Mouse (Mus musculus) heart, adult 2 months (tissue): ENCODE measurements around the gene Nlrp1a. TPM values are rescaled to one million over a fixed set of nuclear protein-coding genes. Genes with fewer than 3 reads are reported as not detected.

Source experiments
- DNase-seq, 2 experiments: peaks; one replicate each; pipeline ENCODE4 v3.0.0; 2021
- H3K27ac ChIP-seq: fragments of 200-600 bp; 2 replicates; pipeline ENCODE4 v1.8.1; 2022
- H3K27me3 ChIP-seq: fragments of 200-500 bp; 2 replicates; pipeline ENCODE4 v1.6.1; 2012; ENCODE audit warnings: mild to moderate bottlenecking, low read length, inconsistent platforms, mixed read lengths; ENCODE audit not compliant: control insufficient read depth, insufficient read depth
- H3K36me3 ChIP-seq: fragments of 200-500 bp; 2 replicates; pipeline ENCODE4 v1.6.1; 2012; ENCODE audit warnings: low read length, inconsistent platforms; ENCODE audit not compliant: control insufficient read depth, insufficient read depth
- H3K4me1 ChIP-seq: fragments of 200-500 bp; 2 replicates; pipeline ENCODE4 v1.6.1; 2011; ENCODE audit warnings: low read length; ENCODE audit not compliant: control insufficient read depth, insufficient read depth
- H3K4me3 ChIP-seq: fragments of 200-600 bp; 2 replicates; pipeline ENCODE4 v1.8.1; 2022
- H3K79me2 ChIP-seq: fragments of 200-500 bp; replicated peaks from 2 replicates; pipeline ENCODE4 v1.6.1; 2012; ENCODE audit warnings: mild to moderate bottlenecking, inconsistent platforms, low read length, moderate library complexity, mixed read lengths; ENCODE audit not compliant: control insufficient read depth, insufficient read depth
- H3K9ac ChIP-seq: fragments of 200-500 bp; 2 replicates; pipeline ENCODE4 v1.6.1; 2012; ENCODE audit warnings: low read depth, mild to moderate bottlenecking, control low read depth, inconsistent platforms, low read length, mixed read lengths
- CTCF ChIP-seq: fragments of 200-600 bp; IDR thresholded peaks from 2 replicates; pipeline ENCODE4 v1.8.1; 2022; ENCODE audit warnings: antibody characterized with exemption, mild to moderate bottlenecking, moderate library complexity
- EP300 ChIP-seq: fragments of 200-500 bp; IDR thresholded peaks from 2 replicates; pipeline ENCODE4 v1.6.1; 2011; ENCODE audit warnings: low read depth, low read length, control low read depth; ENCODE audit not compliant: insufficient read depth
- POLR2A ChIP-seq: fragments of 200-500 bp; IDR thresholded peaks from 2 replicates; pipeline ENCODE4 v1.6.1; 2011; ENCODE audit warnings: mild to moderate bottlenecking, low read depth, low read length, control low read depth; ENCODE audit not compliant: insufficient read depth
- WGBS: fragments of 180-500 bp; shearing (Covaris S2); methylation state at CpG from one replicate; pipeline ENCODE4 v1.1.7; 2018; 5-methylcytosine and 5-hydroxymethylcytosine counted together
- intact Hi-C: fragments of 180-260 bp; cut with DNase I; formaldehyde crosslinking; loops from one replicate; pipeline ENCODE4 v1.15.1; 2025
- long read RNA-seq: library from polyadenylated mRNA; stranded (forward); transcript quantifications from one replicate; pipeline ENCODE4 v2.0.0, GENCODE M21; 2021
- polyA plus RNA-seq: library from polyadenylated mRNA; depleted of rRNA; stranded (reverse); fragments of >200 nt; gene quantifications from 2 replicates; pipeline ENCODE4 v1.2.3, GENCODE M21; 2012; rRNA removed
- total RNA-seq, 2 experiments: library from RNA; stranded (reverse); gene quantifications; 2 replicates each; pipeline ENCODE4 v1.2.3; 2021

The Nlrp1a gene
- total RNA-seq: 1 to 10 TPM; 1.1 to 1.2 TPM
- polyA plus RNA-seq: 0.04 TPM in 1 of 2 replicates, not detected in the other
- long read RNA-seq, partial matches to known transcripts: 0 of 3 reads
- long read RNA-seq, other reads (novel, unspliced or antisense): 3 of 3 reads

DNA sequence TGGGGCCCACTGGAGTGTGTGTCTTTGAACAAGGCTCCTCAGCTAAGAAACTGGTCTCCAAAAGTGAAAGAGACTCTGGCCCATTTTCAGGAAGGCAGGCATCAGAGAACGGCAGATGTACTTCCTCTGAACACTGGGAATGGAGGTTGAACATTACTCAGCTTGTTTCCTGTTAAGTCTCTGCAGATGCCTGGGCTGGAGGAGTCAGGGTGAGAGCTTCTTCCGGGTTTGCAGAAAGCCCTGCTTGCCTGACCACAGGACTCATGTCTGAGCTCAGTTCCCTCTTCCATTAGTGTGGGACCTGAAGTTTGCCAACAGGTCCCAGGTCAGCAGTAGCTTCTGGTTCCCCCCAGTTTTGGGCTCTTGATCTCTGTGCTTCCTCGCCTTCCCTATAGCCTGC, at the start of gene Nlrp1a:
Nlrp1a (minus strand) TSS at position 44 of the 400 bp plus-strand sequence.
- H3K4me3 ChIP-seq: peak within 1 kb of the TSS; percentile 6; the same call in 1 of the 2 replicates
- no peak within 1 kb of the TSS for H3K9ac ChIP-seq
- H3K4me1 ChIP-seq: no peaks in the 10 kb centered on the region
- DNase-seq: peak in 1 of 2 experiments; percentile 15
- intact Hi-C loops: loop anchor here (10.0 kb wide), 1 partner anchor 120 kb away; no protein-coding TSS in a partner anchor
- H3K27ac ChIP-seq: peak within 1 kb of the TSS; percentile 73
- no peaks in the 10 kb centered on the region for H3K79me2 ChIP-seq
- no peaks in the 10 kb centered on the region for H3K27me3 ChIP-seq
- no peaks in the 10 kb centered on the region for H3K36me3 ChIP-seq
- TF ChIP-seq POLR2A (no peak), EP300 (no peak), CTCF (no peak)
- WGBS: 38% methylated on average over 3 of the region's 3 CpGs

DNA sequence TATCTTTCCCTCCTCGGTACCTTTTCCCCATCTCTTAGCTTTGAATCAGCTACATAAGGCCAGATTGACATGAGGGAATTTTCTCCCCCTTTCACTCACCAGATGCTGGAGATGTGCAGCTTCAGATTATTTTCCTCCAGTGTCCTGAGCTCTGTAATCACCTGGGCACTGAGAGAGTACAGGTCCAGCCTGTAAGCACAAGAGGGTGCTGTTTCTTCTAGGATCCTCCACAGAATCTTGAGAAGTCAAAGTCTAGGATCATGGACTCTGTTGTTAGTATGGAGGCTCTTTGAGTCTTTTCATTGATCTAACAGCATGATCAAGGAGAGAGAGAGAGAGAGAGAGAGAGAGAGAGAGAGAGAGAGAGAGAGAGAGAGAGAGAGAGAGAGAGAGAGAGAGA, 25.1 kb upstream of the Nlrp1a start:
- 62% methylated on average over 1 of the region's 1 CpGs for WGBS
- TF ChIP-seq EP300: no peak
- TF ChIP-seq POLR2A: no peak
- no peak for TF ChIP-seq CTCF
- Histone ChIP-seq H3K36me3 (no peaks in the 10 kb centered on the region), H3K27ac (no peak overlapping the region), H3K27me3 (no peaks in the 10 kb centered on the region), H3K79me2 (no peaks in the 10 kb centered on the region), H3K4me1 (no peaks in the 10 kb centered on the region), H3K9ac (no peak overlapping the region), H3K4me3 (no peak overlapping the region)
- no peak for DNase-seq
- intact Hi-C loops: no loop called here

DNA sequence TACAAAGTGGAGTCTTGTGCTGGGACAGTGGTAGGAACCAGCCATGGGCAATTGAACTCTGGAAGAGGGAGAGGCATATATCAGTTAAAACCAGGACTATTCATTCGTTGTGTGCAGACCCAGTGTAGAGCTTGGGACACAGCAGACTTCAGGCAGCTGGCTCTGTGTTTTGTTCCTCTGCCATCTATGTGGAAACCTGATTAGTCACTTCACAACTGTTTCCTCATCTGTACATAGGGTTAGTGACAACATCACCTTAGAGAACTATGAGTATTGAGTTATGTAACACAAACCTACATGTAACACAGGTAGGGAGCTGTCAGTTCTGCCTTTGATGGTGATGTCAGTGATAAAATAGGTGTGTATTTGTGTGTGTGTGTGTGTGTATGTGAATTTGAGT, 19.6 kb upstream of the Nlrp1a start:
- Histone ChIP-seq H3K27me3 (no peaks in the 10 kb centered on the region), H3K9ac (no peak overlapping the region), H3K79me2 (no peaks in the 10 kb centered on the region), H3K4me1 (no peaks in the 10 kb centered on the region), H3K4me3 (no peak overlapping the region), H3K36me3 (no peaks in the 10 kb centered on the region), H3K27ac (no peak overlapping the region)
- TF ChIP-seq POLR2A: no peak
- TF ChIP-seq CTCF: no peak
- TF ChIP-seq EP300: no peak
- WGBS: 48% methylated on average over 1 of the region's 1 CpGs
- no peak for DNase-seq
- intact Hi-C loops: no loop called here

DNA sequence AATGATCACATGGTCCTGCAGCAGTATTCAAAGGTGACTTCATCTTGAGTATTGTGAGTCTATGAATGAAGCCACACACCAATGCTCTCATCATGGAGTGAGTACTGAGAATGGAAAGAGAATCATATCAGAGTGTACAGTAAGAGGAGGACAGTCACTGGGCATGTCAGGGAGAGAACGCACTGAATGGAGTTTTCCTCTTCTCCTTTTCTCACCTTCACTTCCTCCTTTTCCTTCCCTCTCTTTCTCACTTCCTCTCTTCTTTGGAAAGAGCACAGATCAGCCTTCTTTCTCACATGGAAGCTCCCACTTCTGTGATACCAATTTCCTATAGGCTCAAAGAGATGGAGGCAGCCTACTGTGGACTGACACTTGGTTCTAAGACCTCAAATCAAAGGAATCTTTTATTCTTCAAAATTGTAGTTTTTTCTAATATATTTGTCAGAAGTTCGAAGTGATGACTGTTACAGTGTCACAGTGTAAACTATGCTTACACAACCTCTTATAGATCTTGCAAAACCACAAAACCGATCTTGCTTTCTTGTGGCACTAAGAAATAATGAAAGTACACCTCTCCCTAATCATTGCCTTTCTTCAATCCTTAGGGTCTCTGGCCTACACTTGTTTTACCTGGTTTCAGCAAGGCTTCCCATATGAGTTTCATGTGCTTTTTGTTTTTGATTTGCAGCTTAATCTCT, 15.1 kb upstream of the Nlrp1a start:
- WGBS: 53% methylated on average over 3 of the region's 3 CpGs
- no peak for DNase-seq
- Histone ChIP-seq H3K4me3 (no peak overlapping the region), H3K27me3 (no peaks in the 10 kb centered on the region), H3K79me2 (no peaks in the 10 kb centered on the region), H3K4me1 (no peaks in the 10 kb centered on the region), H3K9ac (no peak overlapping the region), H3K36me3 (no peaks in the 10 kb centered on the region), H3K27ac (no peak overlapping the region)
- no peak for TF ChIP-seq POLR2A
- no peak for TF ChIP-seq EP300
- intact Hi-C loops: no loop called here

DNA sequence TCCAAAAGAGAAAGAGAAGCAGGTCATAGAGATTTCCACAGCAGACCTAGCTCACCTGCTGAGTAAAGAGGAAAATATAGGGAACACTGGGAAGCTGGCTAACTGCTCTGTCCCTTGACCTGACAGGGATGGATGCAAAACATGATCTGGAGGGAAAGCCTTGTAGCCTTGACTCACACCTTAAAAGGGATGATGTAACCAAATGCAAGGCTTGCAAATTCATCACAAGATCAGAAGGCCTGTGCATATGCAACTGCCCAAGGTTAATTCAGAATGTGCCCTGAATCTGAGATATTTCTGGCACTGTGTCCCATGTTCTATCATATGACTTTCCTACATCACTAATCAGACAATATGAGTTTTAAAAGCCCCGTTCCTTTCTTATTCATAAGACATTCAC, 10.8 kb upstream of the Nlrp1a start:
- Histone ChIP-seq H3K9ac (no peak overlapping the region), H3K79me2 (no peaks in the 10 kb centered on the region), H3K36me3 (no peaks in the 10 kb centered on the region), H3K27me3 (no peaks in the 10 kb centered on the region), H3K27ac (no peak overlapping the region), H3K4me3 (no peak overlapping the region), H3K4me1 (no peaks in the 10 kb centered on the region)
- TF ChIP-seq EP300 (no peak), CTCF (no peak), POLR2A (no peak)
- WGBS: 63% methylated on average over 1 of the region's 1 CpGs
- DNase-seq: no peak
- intact Hi-C loops: no loop called here

DNA sequence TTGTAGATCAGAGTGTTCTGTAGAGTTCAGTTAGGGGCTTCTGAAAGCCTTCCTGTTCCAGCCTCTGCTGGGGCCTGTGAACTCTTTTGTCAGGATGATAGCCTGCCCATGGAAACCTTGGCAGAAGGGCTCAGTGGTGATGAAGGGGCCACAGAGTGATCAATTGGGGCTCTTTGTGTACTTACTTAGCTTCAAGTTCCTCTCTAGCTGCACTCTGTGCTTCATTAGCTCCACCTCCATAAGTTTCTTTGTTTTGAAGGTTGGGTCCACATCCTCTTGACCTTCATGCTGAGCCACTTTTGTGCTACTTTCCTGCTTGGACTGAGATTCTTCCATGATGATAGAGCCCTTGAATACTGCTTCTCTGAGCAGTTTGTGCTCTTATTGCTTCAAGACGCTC, 2.5 kb downstream of the Nlrp1a start:
- Histone ChIP-seq H3K4me1 (no peaks in the 10 kb centered on the region), H3K27me3 (no peaks in the 10 kb centered on the region), H3K9ac (no peak overlapping the region), H3K4me3 (no peak overlapping the region), H3K79me2 (no peaks in the 10 kb centered on the region), H3K36me3 (no peaks in the 10 kb centered on the region), H3K27ac (peak overlapping the region; percentile 75)
- DNase-seq: no peak
- intact Hi-C loops: loop anchor here (10.0 kb wide), 1 partner anchor 117 kb away; no protein-coding TSS in a partner anchor
- TF ChIP-seq EP300 (no peak), CTCF (no peak), POLR2A (no peak)
- WGBS: 76% methylated on average over 1 of the region's 1 CpGs
